Mouse (Mus musculus): ENCODE data around the gene Herpud2. TPM values are rescaled to one million over a fixed set of nuclear protein-coding genes. Genes with fewer than 3 reads are reported as not detected.

Herpud2 gene
- polyA plus RNA-seq, 1 experiment from 2014 or later: 23.0 TPM

DNA sequence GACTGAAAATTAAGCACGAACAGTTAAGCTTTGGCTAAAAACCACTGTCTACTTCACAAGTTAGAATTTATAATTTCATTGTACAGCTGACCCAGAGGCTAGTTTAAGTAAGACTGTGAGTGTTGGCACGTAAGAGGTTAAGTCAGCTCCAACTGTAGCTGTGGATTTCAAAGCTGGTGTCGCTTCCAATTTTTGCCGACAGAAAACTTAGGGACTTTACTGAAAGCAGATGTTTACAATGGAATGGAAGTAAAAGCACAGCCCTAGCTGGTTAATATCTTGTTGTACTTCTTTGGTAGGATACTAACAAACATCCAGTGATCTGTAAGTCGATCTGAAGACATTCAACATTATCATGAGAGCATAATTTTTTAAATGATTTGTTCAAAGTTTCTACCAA is 23.0 kb upstream of the Herpud2 start:
- WGBS: 57% methylated on average over 5 of the region's 5 CpGs
- Histone ChIP-seq H3K9me3 (no peaks in the 10 kb centered on the region), H3K4me1 (peaks cover 14% of the 10 kb centered on the region), H3K36me3 (replicated peaks) (no peaks in the 10 kb centered on the region), H3K4me3 (no peak overlapping the region), H3K27me3 (replicated peaks; ENCODE audit: low read depth, poor library complexity, severe bottlenecking) (no peaks in the 10 kb centered on the region), H3K27ac (replicated peaks) (0 out of 2 replicates have a peak overlapping the region, but pooled peaks have one; percentile 40)
- DNase-seq (ENCODE audit: low spot score): no peak

DNA sequence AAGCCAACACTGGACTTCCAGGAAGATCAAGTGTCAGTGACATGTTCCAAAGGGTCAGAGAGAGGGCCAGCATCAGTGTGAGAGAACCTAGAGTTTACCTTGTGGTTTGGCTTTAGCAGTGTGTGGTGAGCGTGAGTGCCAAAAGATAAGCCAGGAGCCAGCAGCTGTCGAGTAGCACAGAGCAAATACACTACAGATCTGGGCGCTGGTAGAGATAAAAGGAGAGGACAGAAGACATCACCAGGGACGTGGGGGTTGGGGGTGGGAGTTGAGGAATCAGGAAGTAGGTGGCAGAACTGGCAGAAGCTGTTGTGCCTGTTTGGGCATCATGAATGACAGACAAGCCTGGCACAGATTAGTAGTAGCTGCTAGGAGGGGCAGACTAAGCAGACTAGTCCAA is 21.6 kb upstream of the Herpud2 start:
- Histone ChIP-seq H3K27ac (replicated peaks) (no peak overlapping the region), H3K36me3 (replicated peaks) (no peaks in the 10 kb centered on the region), H3K4me1 (peaks cover 14% of the 10 kb centered on the region), H3K27me3 (replicated peaks; ENCODE audit: low read depth, poor library complexity, severe bottlenecking) (no peaks in the 10 kb centered on the region), H3K4me3 (no peak overlapping the region), H3K9me3 (no peaks in the 10 kb centered on the region)
- no peak for DNase-seq (ENCODE audit: low spot score)
- WGBS: 67% methylated on average over 4 of the region's 4 CpGs

DNA sequence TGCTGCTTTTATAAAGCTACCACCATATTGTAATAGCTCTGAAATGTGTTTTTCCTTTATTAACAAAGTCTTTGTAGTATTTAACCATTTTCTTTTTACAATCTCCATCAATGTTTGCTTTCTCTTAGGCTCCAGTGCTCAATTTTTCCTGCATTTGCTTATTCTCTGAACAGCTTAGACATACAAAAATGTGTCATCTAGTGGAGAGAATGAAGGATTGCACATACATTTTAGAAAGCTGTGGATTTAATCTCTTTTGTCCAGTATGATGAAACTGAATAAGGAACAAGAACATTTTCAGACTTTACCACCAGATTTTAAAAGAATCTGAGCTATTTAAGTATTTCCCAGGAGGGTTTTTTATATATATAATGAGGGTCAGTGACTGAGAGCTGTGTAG is 18.0 kb upstream of the Herpud2 start:
- no peaks in the 10 kb centered on the region for H3K27me3 ChIP-seq (replicated peaks; ENCODE audit: low read depth, poor library complexity, severe bottlenecking)
- no peaks in the 10 kb centered on the region for H3K9me3 ChIP-seq
- H3K36me3 ChIP-seq (replicated peaks): no peaks in the 10 kb centered on the region
- peaks cover 4% of the 10 kb centered on the region; the same call in 1 of the 2 replicates for H3K4me1 ChIP-seq
- no peak overlapping the region for H3K4me3 ChIP-seq
- DNase-seq (ENCODE audit: low spot score): no peak
- H3K27ac ChIP-seq (replicated peaks): no peak overlapping the region

DNA sequence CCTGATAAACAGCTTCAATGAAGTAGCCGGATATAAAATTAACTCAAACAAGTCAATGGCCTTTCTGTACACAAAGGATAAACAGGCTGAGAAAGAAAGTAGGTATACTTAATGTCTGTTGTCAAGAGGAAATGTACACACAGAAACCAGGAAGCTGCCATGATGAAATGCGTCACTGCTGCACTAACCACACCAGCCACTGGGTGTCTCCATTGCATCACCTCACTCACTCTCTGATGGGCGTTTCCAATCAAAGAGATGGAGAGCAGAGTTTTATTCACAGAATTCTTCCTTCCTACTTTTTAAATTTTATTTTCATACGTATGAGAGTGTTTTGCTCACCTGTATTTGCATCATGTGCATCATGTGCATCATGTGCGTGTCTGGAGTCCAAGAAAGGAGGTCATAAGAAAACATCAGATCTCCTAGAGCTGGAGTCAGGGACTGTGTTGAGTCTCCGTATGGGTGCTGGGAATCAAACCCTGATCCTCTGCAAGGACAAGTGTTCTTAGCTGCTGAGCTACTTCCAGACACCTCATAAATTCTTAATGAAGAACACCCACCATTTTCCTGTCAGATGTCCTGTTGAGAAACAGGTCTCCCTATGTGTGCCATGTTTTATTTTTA is 16.0 kb upstream of the Herpud2 start:
- H3K27me3 ChIP-seq (replicated peaks; ENCODE audit: low read depth, poor library complexity, severe bottlenecking): no peaks in the 10 kb centered on the region
- H3K4me1 ChIP-seq: no peaks in the 10 kb centered on the region
- DNase-seq (ENCODE audit: low spot score): peak; percentile 74
- H3K9me3 ChIP-seq: no peaks in the 10 kb centered on the region
- H3K4me3 ChIP-seq: no peak overlapping the region
- WGBS: 34% methylated on average over 6 of the region's 6 CpGs
- H3K36me3 ChIP-seq (replicated peaks): no peaks in the 10 kb centered on the region
- H3K27ac ChIP-seq (replicated peaks): no peak overlapping the region

DNA sequence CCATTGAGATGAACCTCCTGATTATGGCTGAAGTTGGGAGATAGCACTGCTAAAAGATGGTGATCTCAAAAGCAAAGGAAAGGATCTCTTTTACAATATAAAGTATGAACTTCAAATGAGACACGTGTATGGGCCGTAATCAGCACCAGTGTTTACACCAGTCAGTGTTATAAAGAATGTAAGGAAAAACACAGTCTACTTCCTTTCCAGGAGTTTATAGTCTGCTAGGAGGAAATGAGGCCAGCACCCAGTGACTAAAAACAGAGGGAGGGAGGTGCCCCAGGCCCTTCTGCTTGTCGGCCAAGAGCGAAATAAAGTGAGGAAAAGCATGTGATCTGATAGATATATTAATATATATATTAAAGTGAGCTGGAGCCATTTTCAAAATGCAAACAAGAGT is 6.6 kb upstream of the Herpud2 start:
- WGBS: 74% methylated on average over 4 of the region's 4 CpGs
- H3K9me3 ChIP-seq: no peaks in the 10 kb centered on the region
- H3K36me3 ChIP-seq (replicated peaks): no peaks in the 10 kb centered on the region
- H3K27ac ChIP-seq (replicated peaks): no peak overlapping the region
- H3K27me3 ChIP-seq (replicated peaks; ENCODE audit: low read depth, poor library complexity, severe bottlenecking): no peaks in the 10 kb centered on the region
- DNase-seq (ENCODE audit: low spot score): no peak
- H3K4me3 ChIP-seq: no peak overlapping the region
- H3K4me1 ChIP-seq: peaks cover 3% of the 10 kb centered on the region; the same call in 1 of the 2 replicates

DNA sequence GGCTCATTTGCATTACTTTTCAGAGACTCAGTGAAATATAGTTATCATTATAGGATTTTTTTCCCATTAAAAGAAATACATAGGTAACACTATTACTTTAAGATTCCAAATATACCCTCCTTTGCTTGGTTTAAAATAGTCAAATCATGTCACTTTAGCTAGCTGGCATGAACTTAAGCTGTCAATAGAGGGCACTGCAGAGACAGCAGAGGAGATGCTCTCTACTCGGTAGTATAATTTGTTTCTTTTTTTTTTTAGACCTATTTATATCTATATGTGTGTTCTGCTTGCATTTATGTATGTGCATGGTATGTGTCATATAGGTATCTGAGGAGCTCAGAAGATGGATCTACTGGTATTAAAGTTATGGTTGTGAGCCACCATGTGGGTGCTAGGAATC is 4.8 kb upstream of the Herpud2 start:
- no peak for DNase-seq (ENCODE audit: low spot score)
- WGBS: 26% methylated on average over 1 of the region's 1 CpGs
- H3K9me3 ChIP-seq: no peaks in the 10 kb centered on the region

DNA sequence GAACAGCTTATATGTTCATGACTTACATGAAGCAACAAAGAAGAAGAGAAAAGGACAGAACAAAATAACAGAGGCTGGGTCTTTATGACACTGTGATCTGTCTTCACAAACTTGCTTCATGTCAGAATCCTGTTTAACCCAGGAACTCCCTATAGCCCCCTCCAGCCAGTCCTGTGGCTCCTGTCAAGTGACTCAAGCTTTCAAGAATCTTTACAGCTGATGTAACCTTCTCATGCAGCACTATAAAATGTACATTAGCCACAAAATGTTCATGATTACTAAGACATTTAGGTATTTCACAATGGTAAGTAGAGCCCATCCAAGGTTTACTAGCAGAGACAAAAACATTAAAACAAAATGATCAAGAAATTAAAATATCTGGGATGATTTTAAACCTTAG is 1.4 kb upstream of the Herpud2 start:
- Histone ChIP-seq H3K27ac (replicated peaks) (no peak overlapping the region), H3K9me3 (no peaks in the 10 kb centered on the region), H3K36me3 (replicated peaks) (no peaks in the 10 kb centered on the region), H3K4me1 (peaks cover 30% of the 10 kb centered on the region), H3K4me3 (no peak overlapping the region), H3K27me3 (replicated peaks; ENCODE audit: low read depth, poor library complexity, severe bottlenecking) (no peaks in the 10 kb centered on the region)
- no peak for DNase-seq (ENCODE audit: low spot score)

More for the DNA sequence above, 4.8 kb upstream of the Herpud2 start:
- no peak overlapping the region for H3K27ac ChIP-seq (replicated peaks)
- no peaks in the 10 kb centered on the region for H3K27me3 ChIP-seq (replicated peaks; ENCODE audit: low read depth, poor library complexity, severe bottlenecking)
- H3K4me3 ChIP-seq: no peak overlapping the region
- H3K36me3 ChIP-seq (replicated peaks): no peaks in the 10 kb centered on the region
- peaks cover 11% of the 10 kb centered on the region; the same call in 1 of the 2 replicates for H3K4me1 ChIP-seq

DNA sequence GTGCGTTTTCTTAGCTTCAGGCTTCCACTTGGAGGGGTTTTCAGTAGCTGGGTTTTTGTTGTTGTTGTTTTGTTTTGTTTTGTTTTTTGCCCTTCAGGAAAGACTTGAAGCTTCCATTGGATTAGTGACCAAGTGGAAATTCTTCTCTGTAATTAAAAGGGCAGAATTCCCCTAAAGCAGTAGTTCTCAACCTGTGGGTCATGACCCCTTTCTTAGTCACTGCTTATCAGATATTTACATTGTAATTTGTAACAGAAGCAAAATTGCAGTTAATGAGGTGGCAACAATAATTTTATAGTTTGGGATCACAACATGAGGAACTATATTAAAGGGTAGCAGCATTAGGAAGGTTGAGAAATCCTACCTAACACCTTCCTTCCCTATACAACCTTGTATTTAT is 837 bp upstream of the Herpud2 start:
- DNase-seq (ENCODE audit: low spot score): no peak
- 5% methylated on average over 1 of the region's 1 CpGs for WGBS
- H3K27me3 ChIP-seq (replicated peaks; ENCODE audit: low read depth, poor library complexity, severe bottlenecking): no peaks in the 10 kb centered on the region
- H3K9me3 ChIP-seq: no peaks in the 10 kb centered on the region
- H3K27ac ChIP-seq (replicated peaks): peak overlapping the region; percentile 97
- H3K4me1 ChIP-seq: peaks cover 30% of the 10 kb centered on the region
- H3K4me3 ChIP-seq: peak overlapping the region; percentile 89
- H3K36me3 ChIP-seq (replicated peaks): 0 out of 2 replicates have a peak, but pooled peaks cover 2% of the 10 kb centered on the region

DNA sequence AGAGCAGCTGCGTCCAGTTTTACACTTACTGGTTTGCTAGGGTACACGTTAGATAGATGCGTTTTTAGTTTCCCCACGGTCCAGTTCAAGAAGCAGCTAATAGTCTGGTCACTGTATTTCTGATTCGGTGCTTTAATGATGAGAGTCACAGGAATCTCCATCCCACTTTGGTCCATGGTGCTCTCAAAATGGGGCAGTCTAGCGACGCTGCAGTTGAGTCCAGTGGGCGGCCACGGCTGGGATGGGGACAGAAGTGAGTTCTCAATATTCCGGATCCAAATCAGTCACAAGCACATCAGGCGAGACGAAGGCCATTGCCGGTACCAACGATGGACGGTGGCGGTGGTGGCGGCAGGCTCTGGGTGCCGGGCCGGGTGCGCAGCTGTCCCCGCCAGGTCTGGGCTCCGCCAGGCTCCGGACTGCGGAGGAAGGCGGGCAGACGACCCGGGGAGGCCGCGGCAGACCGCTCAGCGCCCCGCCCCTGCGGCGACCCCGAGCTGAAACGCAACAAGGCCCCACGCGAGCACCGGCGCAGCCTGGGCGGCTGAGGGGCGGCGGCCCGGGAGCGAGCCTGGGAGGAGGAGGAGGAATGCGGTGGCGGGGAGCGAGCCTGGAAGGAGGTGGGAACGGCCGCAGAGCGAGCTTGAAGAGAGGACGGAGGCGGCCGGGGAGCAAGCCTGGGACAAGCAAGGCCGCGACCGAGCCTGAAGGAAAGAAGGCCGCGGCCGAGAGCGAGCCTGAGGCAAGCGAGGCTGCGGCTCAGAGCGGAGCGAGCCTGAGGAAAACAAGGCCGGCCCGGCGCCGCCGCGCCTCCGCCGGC is 619 bp downstream of the Herpud2 start:
- H3K36me3 ChIP-seq (replicated peaks): 0 out of 2 replicates have a peak, but pooled peaks cover 6% of the 10 kb centered on the region
- WGBS: under 1% methylated on average over 73 of the region's 73 CpGs
- no peaks in the 10 kb centered on the region for H3K27me3 ChIP-seq (replicated peaks; ENCODE audit: low read depth, poor library complexity, severe bottlenecking)
- H3K27ac ChIP-seq (replicated peaks): peak overlapping the region; percentile 97
- DNase-seq (ENCODE audit: low spot score): no peak
- no peaks in the 10 kb centered on the region for H3K9me3 ChIP-seq
- H3K4me3 ChIP-seq: peak overlapping the region; percentile 89
- peaks cover 30% of the 10 kb centered on the region for H3K4me1 ChIP-seq

DNA sequence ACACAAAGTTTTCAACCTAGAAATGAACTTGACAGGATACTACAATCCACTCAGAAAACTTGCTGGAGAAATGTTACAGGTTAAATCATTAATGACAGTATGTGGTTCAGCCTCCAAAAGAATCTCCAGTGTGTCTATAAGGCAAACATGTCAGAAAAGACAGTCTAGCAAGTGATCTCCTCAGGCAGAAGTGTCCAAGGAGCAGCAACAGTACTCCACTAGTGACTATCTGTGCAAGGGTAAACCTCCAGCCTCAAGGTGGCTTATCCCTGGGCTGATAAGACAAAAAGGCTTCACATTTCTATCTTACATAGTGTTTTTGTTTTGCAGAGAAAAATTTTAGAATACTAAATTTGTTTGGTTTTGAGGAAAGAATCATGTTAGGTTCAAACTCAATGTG is 2.9 kb downstream of the Herpud2 start:
- no peaks in the 10 kb centered on the region for H3K9me3 ChIP-seq
- H3K27ac ChIP-seq (replicated peaks): no peak overlapping the region
- peak overlapping the region; percentile 89 for H3K4me3 ChIP-seq
- no peak for DNase-seq (ENCODE audit: low spot score)
- H3K27me3 ChIP-seq (replicated peaks; ENCODE audit: low read depth, poor library complexity, severe bottlenecking): no peaks in the 10 kb centered on the region
- H3K4me1 ChIP-seq: peaks cover 30% of the 10 kb centered on the region
- H3K36me3 ChIP-seq (replicated peaks): 0 out of 2 replicates have a peak, but pooled peaks cover 6% of the 10 kb centered on the region

DNA sequence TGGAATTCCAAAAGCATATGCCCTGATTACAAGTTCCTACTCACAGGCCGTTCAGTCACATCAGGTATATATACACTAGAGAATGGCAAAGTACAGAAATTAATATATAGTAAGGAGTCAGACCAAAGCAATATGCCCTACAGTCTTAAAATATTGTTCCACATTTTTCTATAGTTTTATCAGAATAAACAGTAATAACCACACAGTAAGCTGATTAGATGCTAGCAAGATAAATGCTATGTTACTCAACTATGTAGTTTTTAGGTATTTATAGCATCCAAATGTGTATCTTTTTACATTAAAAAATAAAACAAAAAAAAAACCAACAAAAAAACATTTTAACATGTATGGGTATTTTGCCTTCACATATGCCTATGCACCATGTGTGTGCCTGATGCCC is 5.7 kb downstream of the Herpud2 start:
- no peaks in the 10 kb centered on the region for H3K27me3 ChIP-seq (replicated peaks; ENCODE audit: low read depth, poor library complexity, severe bottlenecking)
- DNase-seq (ENCODE audit: low spot score): no peak
- H3K27ac ChIP-seq (replicated peaks): no peak overlapping the region
- WGBS: 84% methylated on average over 1 of the region's 1 CpGs
- peaks cover 22% of the 10 kb centered on the region for H3K4me1 ChIP-seq
- H3K36me3 ChIP-seq (replicated peaks): 0 out of 2 replicates have a peak, but pooled peaks cover 6% of the 10 kb centered on the region
- no peak overlapping the region for H3K4me3 ChIP-seq
- no peaks in the 10 kb centered on the region for H3K9me3 ChIP-seq

DNA sequence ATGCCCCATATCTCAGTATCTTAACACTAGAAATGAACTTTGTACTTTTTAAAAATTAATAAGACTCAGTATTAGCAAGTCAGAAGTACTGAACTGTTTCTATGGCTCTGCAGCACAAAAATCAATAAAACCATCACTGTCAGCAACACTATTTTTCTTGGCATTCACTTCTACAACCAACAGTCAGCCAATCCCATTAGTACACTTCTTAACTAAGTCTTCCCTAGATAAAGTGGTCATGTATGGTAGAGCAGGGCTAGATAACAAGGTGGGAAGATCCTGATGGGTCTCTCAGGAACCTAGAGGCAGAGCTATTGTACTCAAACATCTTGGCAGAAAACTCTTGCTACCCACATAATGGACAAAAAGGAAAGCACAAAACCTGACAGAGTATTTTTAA is 7.7 kb downstream of the Herpud2 start:
- Histone ChIP-seq H3K9me3 (no peaks in the 10 kb centered on the region), H3K4me3 (no peak overlapping the region), H3K4me1 (peaks cover 8% of the 10 kb centered on the region), H3K36me3 (replicated peaks) (0 out of 2 replicates have a peak, but pooled peaks cover 6% of the 10 kb centered on the region), H3K27me3 (replicated peaks; ENCODE audit: low read depth, poor library complexity, severe bottlenecking) (no peaks in the 10 kb centered on the region), H3K27ac (replicated peaks) (no peak overlapping the region)
- DNase-seq (ENCODE audit: low spot score): no peak

DNA sequence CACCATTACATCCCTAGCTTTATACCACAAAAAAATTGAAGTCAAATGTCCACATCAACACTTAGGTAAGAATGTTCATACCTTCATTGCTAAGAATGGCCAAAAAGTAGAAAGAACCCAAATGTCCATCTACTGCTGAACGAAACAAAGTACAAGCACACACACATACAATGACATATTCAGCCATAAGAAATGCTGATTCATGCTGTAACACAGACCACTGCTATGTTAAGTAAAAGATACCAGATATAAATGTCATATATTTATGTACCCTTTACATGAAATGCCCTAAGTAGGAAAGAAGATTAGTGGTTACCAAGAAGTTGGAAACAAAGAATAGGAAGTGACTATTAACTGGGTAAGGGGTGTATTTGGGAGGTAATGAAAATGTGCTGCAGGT is 8.6 kb downstream of the Herpud2 start:
- 97% methylated on average over 1 of the region's 1 CpGs for WGBS
- no peaks in the 10 kb centered on the region for H3K4me1 ChIP-seq

More for the DNA sequence above, 8.6 kb downstream of the Herpud2 start:
- no peaks in the 10 kb centered on the region for H3K9me3 ChIP-seq
- no peak for DNase-seq (ENCODE audit: low spot score)
- H3K4me3 ChIP-seq: no peak overlapping the region
- H3K27me3 ChIP-seq (replicated peaks; ENCODE audit: low read depth, poor library complexity, severe bottlenecking): no peaks in the 10 kb centered on the region
- H3K27ac ChIP-seq (replicated peaks): no peak overlapping the region
- H3K36me3 ChIP-seq (replicated peaks): 0 out of 2 replicates have a peak, but pooled peaks cover 6% of the 10 kb centered on the region

Data from embryonic facial prominence, embryonic 10.5 days (tissue).